Mouse (Mus musculus) embryonic facial prominence, embryonic 12.5 days (tissue): ENCODE results near the gene Gm10188. TPM values are rescaled to one million over a fixed set of nuclear protein-coding genes. Genes with fewer than 3 reads are reported as not detected.

Source experiments
- ATAC-seq: fragments of 200-750 bp; cut with Nextera tagmentation; 2 replicates; pipeline ENCODE4 v1.8.0; 2017; ENCODE audit not compliant: insufficient number of reproducible peaks, insufficient read depth, low FRiP score, low TSS enrichment
- H3K27ac ChIP-seq: fragments of 300-500 bp; sonication (generic); 2 replicates; pipeline ENCODE4 v1.5.1; 2016; ENCODE audit warnings: mild to moderate bottlenecking
- H3K27me3 ChIP-seq: fragments of 300-500 bp; sonication (generic); 2 replicates; pipeline ENCODE4 v1.6.1; 2016; ENCODE audit warnings: mild to moderate bottlenecking, moderate library complexity
- H3K36me3 ChIP-seq: fragments of 300-500 bp; sonication (generic); 2 replicates; pipeline ENCODE4 v1.6.1; 2016; ENCODE audit warnings: mild to moderate bottlenecking
- H3K4me1 ChIP-seq: fragments of 300-500 bp; sonication (generic); 2 replicates; pipeline ENCODE4 v1.6.1; 2016
- H3K4me2 ChIP-seq: fragments of 300-500 bp; sonication (generic); replicated peaks from 2 replicates; pipeline ENCODE4 v1.6.1; 2016; ENCODE audit warnings: mild to moderate bottlenecking, moderate library complexity
- H3K4me3 ChIP-seq: fragments of 300-500 bp; sonication (generic); 2 replicates; pipeline ENCODE4 v1.5.1; 2016; ENCODE audit warnings: mild to moderate bottlenecking
- H3K9ac ChIP-seq: fragments of 300-500 bp; sonication (generic); 2 replicates; pipeline ENCODE4 v1.6.1; 2016; ENCODE audit warnings: mild to moderate bottlenecking, moderate library complexity
- H3K9me3 ChIP-seq: fragments of 300-500 bp; sonication (generic); 2 replicates; pipeline ENCODE4 v1.6.1; 2016; ENCODE audit warnings: mild to moderate bottlenecking, moderate library complexity
- whole genome bisulfite sequencing: fragments of 180-500 bp; shearing (Covaris S2); methylation state at CpG from one replicate; pipeline ENCODE4 v1.1.7; 2016; 5-methylcytosine and 5-hydroxymethylcytosine counted together
- polyA plus RNA-seq: library from polyadenylated mRNA; unstranded; fragments of >200 nt; fragmentation: Nextera tagmentation; extraction: Ambion mirVana; gene quantifications from 2 replicates; pipeline ENCODE4 v1.2.1, GENCODE M21; 2016

The Gm10188 gene
- polyA plus RNA-seq, 1 experiment from 2014 or later, result not detected

GRCm38 (mm10) chr1:132260331-132260730 is 30.8 kb upstream of the Gm10188 start:
- no peak overlapping the region for H3K4me2 ChIP-seq
- no peak for ATAC-seq
- H3K9me3 ChIP-seq, result no peaks in the 10 kb centered on the region
- no peaks in the 10 kb centered on the region for H3K36me3 ChIP-seq
- 83% methylated on average over 1 of the region's 1 CpGs for WGBS
- H3K9ac ChIP-seq, result no peak overlapping the region
- no peaks in the 10 kb centered on the region for H3K4me1 ChIP-seq
- no peak overlapping the region for H3K27ac ChIP-seq
- H3K4me3 ChIP-seq, result no peak overlapping the region
- H3K27me3 ChIP-seq, result no peaks in the 10 kb centered on the region

- H3K4me3 ChIP-seq, result no peak overlapping the region
- no peaks in the 10 kb centered on the region for H3K36me3 ChIP-seq
- H3K9me3 ChIP-seq, result no peaks in the 10 kb centered on the region
- H3K4me2 ChIP-seq, result no peak overlapping the region
- no peaks in the 10 kb centered on the region for H3K27me3 ChIP-seq
- 85% methylated on average over 6 of the region's 6 CpGs for WGBS
- no peaks in the 10 kb centered on the region for H3K4me1 ChIP-seq
- H3K27ac ChIP-seq, result no peak overlapping the region
- no peak for ATAC-seq
- H3K9ac ChIP-seq, result no peak overlapping the region
These were observed 24.9 kb upstream of the Gm10188 start for GRCm38 (mm10) chr1:132254467-132254866.

- Histone ChIP-seq H3K36me3 (no peaks in the 10 kb centered on the region), H3K9ac (no peak overlapping the region), H3K27me3 (no peaks in the 10 kb centered on the region), H3K4me2 (no peak overlapping the region), H3K27ac (no peak overlapping the region), H3K9me3 (no peaks in the 10 kb centered on the region), H3K4me3 (no peak overlapping the region), H3K4me1 (no peaks in the 10 kb centered on the region)
- no peak for ATAC-seq
- 89% methylated on average over 4 of the region's 4 CpGs for WGBS
These were observed 17.1 kb upstream of the Gm10188 start for GRCm38 (mm10) chr1:132246641-132247040.

GRCm38 (mm10) chr1:132246137-132246536 is 16.6 kb upstream of the Gm10188 start:
- ATAC-seq, result no peak
- Histone ChIP-seq H3K4me1 (no peaks in the 10 kb centered on the region), H3K27me3 (no peaks in the 10 kb centered on the region), H3K9me3 (no peaks in the 10 kb centered on the region), H3K4me2 (no peak overlapping the region), H3K9ac (no peak overlapping the region), H3K27ac (no peak overlapping the region), H3K36me3 (no peaks in the 10 kb centered on the region), H3K4me3 (no peak overlapping the region)
- 62% methylated on average over 6 of the region's 6 CpGs for WGBS

- no peaks in the 10 kb centered on the region for H3K4me1 ChIP-seq
- WGBS, result 72% methylated on average over 5 of the region's 5 CpGs
- no peaks in the 10 kb centered on the region for H3K9me3 ChIP-seq
- no peak overlapping the region for H3K27ac ChIP-seq
- H3K4me3 ChIP-seq, result no peak overlapping the region
- no peaks in the 10 kb centered on the region for H3K36me3 ChIP-seq
- H3K27me3 ChIP-seq, result no peaks in the 10 kb centered on the region
- no peak for ATAC-seq
- H3K4me2 ChIP-seq, result no peak overlapping the region
- H3K9ac ChIP-seq, result no peak overlapping the region
These were observed 15.4 kb upstream of the Gm10188 start for GRCm38 (mm10) chr1:132245010-132245409.

- Histone ChIP-seq H3K27me3 (0 out of 2 replicates have a peak, but pooled peaks cover 7% of the 10 kb centered on the region), H3K36me3 (no peaks in the 10 kb centered on the region), H3K4me1 (no peaks in the 10 kb centered on the region), H3K4me2 (no peak overlapping the region), H3K9ac (no peak overlapping the region), H3K9me3 (no peaks in the 10 kb centered on the region), H3K4me3 (no peak overlapping the region), H3K27ac (no peak overlapping the region)
- no peak for ATAC-seq
- WGBS, result 21% methylated on average over 6 of the region's 6 CpGs
These were observed 8.1 kb upstream of the Gm10188 start for GRCm38 (mm10) chr1:132237585-132238159.

GRCm38 (mm10) chr1:132234757-132235273 is 5.2 kb upstream of the Gm10188 start:
- H3K4me3 ChIP-seq, result no peak overlapping the region
- ATAC-seq, result no peak
- H3K9me3 ChIP-seq, result no peaks in the 10 kb centered on the region
- WGBS, result 72% methylated on average over 9 of the region's 9 CpGs
- no peak overlapping the region for H3K9ac ChIP-seq
- no peak overlapping the region for H3K27ac ChIP-seq
- H3K4me1 ChIP-seq, result no peaks in the 10 kb centered on the region
- no peaks in the 10 kb centered on the region for H3K36me3 ChIP-seq
- 0 out of 2 replicates have a peak, but pooled peaks cover 7% of the 10 kb centered on the region for H3K27me3 ChIP-seq
- H3K4me2 ChIP-seq, result no peak overlapping the region

- H3K36me3 ChIP-seq, result no peaks in the 10 kb centered on the region
- H3K4me2 ChIP-seq, result no peak overlapping the region
- no peaks in the 10 kb centered on the region for H3K9me3 ChIP-seq
- no peak overlapping the region for H3K9ac ChIP-seq
- 18% methylated on average over 12 of the region's 12 CpGs for WGBS
- 0 out of 2 replicates have a peak, but pooled peaks cover 7% of the 10 kb centered on the region for H3K27me3 ChIP-seq
- H3K4me3 ChIP-seq, result no peak overlapping the region
- H3K27ac ChIP-seq, result no peak overlapping the region
- no peaks in the 10 kb centered on the region for H3K4me1 ChIP-seq
- no peak for ATAC-seq
These were observed 4.0 kb upstream of the Gm10188 start for GRCm38 (mm10) chr1:132233566-132233965.

- H3K27ac ChIP-seq, result no peak overlapping the region
- H3K4me3 ChIP-seq, result no peak overlapping the region
- no peak overlapping the region for H3K4me2 ChIP-seq
- no peaks in the 10 kb centered on the region for H3K4me1 ChIP-seq
- H3K36me3 ChIP-seq, result no peaks in the 10 kb centered on the region
- no peaks in the 10 kb centered on the region for H3K9me3 ChIP-seq
- no peak overlapping the region for H3K9ac ChIP-seq
- no peak for ATAC-seq
- H3K27me3 ChIP-seq, result 0 out of 2 replicates have a peak, but pooled peaks cover 3% of the 10 kb centered on the region
- WGBS, result 40% methylated on average over 7 of the region's 7 CpGs
These were observed 2.1 kb upstream of the Gm10188 start for GRCm38 (mm10) chr1:132231470-132232274.

GRCm38 (mm10) chr1:132226297-132227080 is 3.1 kb downstream of the Gm10188 start:
- WGBS, result 79% methylated on average over 11 of the region's 13 CpGs
- no peak overlapping the region for H3K27ac ChIP-seq
- H3K36me3 ChIP-seq, result no peaks in the 10 kb centered on the region
- no peak overlapping the region for H3K4me2 ChIP-seq
- H3K9ac ChIP-seq, result no peak overlapping the region
- H3K4me1 ChIP-seq, result no peaks in the 10 kb centered on the region
- no peak for ATAC-seq
- H3K4me3 ChIP-seq, result no peak overlapping the region
- no peaks in the 10 kb centered on the region for H3K27me3 ChIP-seq
- no peaks in the 10 kb centered on the region for H3K9me3 ChIP-seq

GRCm38 (mm10) chr1:132222166-132222565 is 7.4 kb downstream of the Gm10188 start:
- H3K9ac ChIP-seq, result no peak overlapping the region
- WGBS, result 37% methylated on average over 6 of the region's 6 CpGs
- no peak overlapping the region for H3K27ac ChIP-seq
- no peak overlapping the region for H3K4me2 ChIP-seq
- no peaks in the 10 kb centered on the region for H3K4me1 ChIP-seq
- no peaks in the 10 kb centered on the region for H3K9me3 ChIP-seq
- no peaks in the 10 kb centered on the region for H3K36me3 ChIP-seq
- no peak overlapping the region for H3K4me3 ChIP-seq
- no peaks in the 10 kb centered on the region for H3K27me3 ChIP-seq
- ATAC-seq, result no peak
